Mouse (Mus musculus): ENCODE data around the gene Aip. TPM values are rescaled to one million over a fixed set of nuclear protein-coding genes. Genes with fewer than 3 reads are reported as not detected.
"Not testable (repeated sequence)": the region's sequence is repeated elsewhere in the genome, so short reads cannot be mapped to it uniquely, and the experiment has no call there.

Aip gene
- polyA plus RNA-seq, 1 experiment from 2014 or later = 35.8 TPM

- no peak overlapping the region for H3K9ac ChIP-seq
- H3K9me3 ChIP-seq (replicated peaks) = no peaks in the 10 kb centered on the region
- H3K4me2 ChIP-seq = no peak overlapping the region
- H3K27me3 ChIP-seq = peaks cover 19% of the 10 kb centered on the region; the same call in 1 of the 2 replicates
- H3K27ac ChIP-seq (replicated peaks) = no peak overlapping the region
- WGBS (ENCODE audit: insufficient replicate concordance) = 63% methylated on average over 16 of the region's 16 CpGs
- H3K4me1 ChIP-seq (replicated peaks) = peaks cover 43% of the 10 kb centered on the region
- ATAC-seq (ENCODE audit: insufficient read depth) = no peak
- H3K4me3 ChIP-seq (replicated peaks) = no peak overlapping the region
- H3K36me3 ChIP-seq (replicated peaks) = no peaks in the 10 kb centered on the region
Measured at GRCm38 (mm10) chr19:4144550-4145498, 19.2 kb upstream of the Aip start.

DNA sequence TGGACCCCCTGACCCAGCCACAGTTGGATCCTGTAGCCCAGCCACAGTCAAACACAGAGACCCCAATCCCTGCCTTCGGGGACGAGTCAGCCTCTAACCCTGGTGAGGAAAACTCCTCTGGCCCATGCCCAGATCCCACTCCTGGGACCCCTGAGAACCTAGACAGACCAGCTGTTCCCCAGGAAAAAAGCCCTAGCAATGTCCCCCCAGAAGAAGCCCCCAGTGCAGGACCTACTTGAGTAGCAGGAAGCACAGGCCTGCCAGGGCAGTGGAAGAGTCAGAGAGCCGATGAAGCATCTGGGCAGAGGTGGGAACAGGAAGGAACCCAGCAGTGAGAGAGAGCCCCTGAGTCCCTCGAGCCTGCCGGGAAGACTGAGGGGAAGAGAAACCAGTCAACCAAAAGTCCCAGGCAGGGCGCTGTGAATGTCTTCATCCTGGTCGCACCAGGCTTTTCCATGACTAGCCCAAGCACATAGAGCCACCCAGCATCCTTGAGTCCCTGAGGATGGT is 18.2 kb upstream of the Aip start, which contains the start of gene Cabp4:
TSS of gene Cabp4 (minus strand) at position 275 of the 510 bp plus-strand sequence.
- Histone ChIP-seq H3K4me1 (replicated peaks) (peaks cover 38% of the 10 kb centered on the region), H3K9ac (no peak within 1 kb of the TSS), H3K4me2 (no peak within 1 kb of the TSS), H3K9me3 (replicated peaks) (no peaks in the 10 kb centered on the region), H3K27ac (replicated peaks) (no peak within 1 kb of the TSS; the same call in 1 of the 2 replicates), H3K36me3 (replicated peaks) (no peaks in the 10 kb centered on the region), H3K27me3 (peaks cover 25% of the 10 kb centered on the region), H3K4me3 (replicated peaks) (no peak within 1 kb of the TSS)
- 55% methylated on average over 7 of the region's 7 CpGs for WGBS (ENCODE audit: insufficient replicate concordance)
- no peak for ATAC-seq (ENCODE audit: insufficient read depth)

DNA sequence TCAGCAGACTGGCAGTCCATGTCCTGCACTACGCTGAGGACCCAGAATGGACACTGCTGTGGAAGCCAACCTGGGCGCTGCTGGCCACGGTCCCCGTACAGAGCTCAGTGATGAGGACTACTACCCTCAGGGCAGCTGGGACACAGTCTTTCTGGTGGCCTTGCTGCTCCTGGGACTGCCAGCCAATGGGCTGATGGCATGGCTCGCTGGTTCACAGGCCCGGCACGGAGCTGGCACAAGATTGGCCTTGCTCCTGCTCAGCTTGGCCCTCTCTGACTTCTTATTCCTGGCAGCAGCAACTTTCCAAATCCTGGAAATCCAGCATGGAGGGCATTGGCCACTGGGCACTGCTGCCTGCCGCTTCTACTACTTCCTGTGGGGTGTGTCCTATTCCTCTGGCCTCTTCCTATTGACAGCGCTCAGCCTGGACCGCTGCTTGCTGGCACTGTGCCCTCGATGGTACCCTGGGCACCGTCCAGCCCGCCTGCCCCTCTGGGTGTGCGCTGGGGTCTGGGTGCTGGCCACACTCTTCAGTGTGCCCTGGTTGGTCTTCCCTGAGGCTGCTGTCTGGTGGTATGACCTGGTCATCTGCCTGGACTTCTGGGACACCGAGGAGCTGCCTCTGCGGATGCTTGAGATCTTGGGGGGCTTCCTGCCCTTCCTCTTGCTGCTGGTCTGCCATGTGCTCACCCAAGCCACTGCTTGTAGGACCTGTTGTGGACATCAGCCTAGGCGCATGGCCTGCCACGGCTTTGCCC is 16.9 kb upstream of the Aip start:
- H3K4me2 ChIP-seq = no peak overlapping the region
- no peaks in the 10 kb centered on the region for H3K9me3 ChIP-seq (replicated peaks)
- H3K27me3 ChIP-seq = peaks cover 25% of the 10 kb centered on the region
- no peak for ATAC-seq (ENCODE audit: insufficient read depth)
- 80% methylated on average over 18 of the region's 18 CpGs for WGBS (ENCODE audit: insufficient replicate concordance)
- peaks cover 30% of the 10 kb centered on the region for H3K4me1 ChIP-seq (replicated peaks)
- H3K9ac ChIP-seq = no peak overlapping the region
- H3K27ac ChIP-seq (replicated peaks) = no peak overlapping the region
- no peaks in the 10 kb centered on the region for H3K36me3 ChIP-seq (replicated peaks)
- no peak overlapping the region for H3K4me3 ChIP-seq (replicated peaks)

- Histone ChIP-seq H3K9me3 (replicated peaks) (no peaks in the 10 kb centered on the region), H3K27me3 (peaks cover 35% of the 10 kb centered on the region), H3K4me3 (replicated peaks) (no peak overlapping the region), H3K4me1 (replicated peaks) (peaks cover 23% of the 10 kb centered on the region), H3K9ac (no peak overlapping the region), H3K4me2 (no peak overlapping the region), H3K27ac (replicated peaks) (no peak overlapping the region), H3K36me3 (replicated peaks) (no peaks in the 10 kb centered on the region)
- WGBS (ENCODE audit: insufficient replicate concordance) = 55% methylated on average over 6 of the region's 6 CpGs
- no peak for ATAC-seq (ENCODE audit: insufficient read depth)
Measured at GRCm38 (mm10) chr19:4140147-4140546, 14.5 kb upstream of the Aip start.

GRCm38 (mm10) chr19:4139446-4139845 is 13.8 kb upstream of the Aip start, which contains the start of gene Gpr152:
Gene Gpr152 (plus strand): TSS chr19:4139787.
- Histone ChIP-seq H3K9me3 (replicated peaks) (no peaks in the 10 kb centered on the region), H3K27me3 (peaks cover 35% of the 10 kb centered on the region), H3K4me3 (replicated peaks) (no peak within 1 kb of the TSS), H3K27ac (replicated peaks) (no peak within 1 kb of the TSS), H3K4me2 (no peak within 1 kb of the TSS), H3K4me1 (replicated peaks) (peaks cover 22% of the 10 kb centered on the region), H3K9ac (no peak within 1 kb of the TSS), H3K36me3 (replicated peaks) (no peaks in the 10 kb centered on the region)
- no peak for ATAC-seq (ENCODE audit: insufficient read depth)
- 63% methylated on average over 2 of the region's 2 CpGs for WGBS (ENCODE audit: insufficient replicate concordance)

GRCm38 (mm10) chr19:4137913-4138312 is 12.3 kb upstream of the Aip start:
- Histone ChIP-seq H3K36me3 (replicated peaks) (peaks cover 4% of the 10 kb centered on the region), H3K4me3 (replicated peaks) (no peak overlapping the region), H3K4me1 (replicated peaks) (peaks cover 17% of the 10 kb centered on the region), H3K9ac (no peak overlapping the region), H3K4me2 (no peak overlapping the region), H3K27me3 (peaks cover 35% of the 10 kb centered on the region), H3K27ac (replicated peaks) (no peak overlapping the region), H3K9me3 (replicated peaks) (no peaks in the 10 kb centered on the region)
- WGBS (ENCODE audit: insufficient replicate concordance) = 68% methylated on average over 5 of the region's 5 CpGs
- ATAC-seq (ENCODE audit: insufficient read depth) = no peak

- Histone ChIP-seq H3K4me1 (replicated peaks) (peaks cover 29% of the 10 kb centered on the region), H3K27ac (replicated peaks) (no peak overlapping the region), H3K4me3 (replicated peaks) (no peak overlapping the region), H3K9ac (no peak overlapping the region), H3K4me2 (no peak overlapping the region), H3K9me3 (replicated peaks) (no peaks in the 10 kb centered on the region), H3K36me3 (replicated peaks) (peaks cover 19% of the 10 kb centered on the region), H3K27me3 (peaks cover 29% of the 10 kb centered on the region)
- 68% methylated on average over 5 of the region's 5 CpGs for WGBS (ENCODE audit: insufficient replicate concordance)
- peak; percentile 50; the same call in 1 of the 2 replicates for ATAC-seq (ENCODE audit: insufficient read depth)
Measured at GRCm38 (mm10) chr19:4136463-4136862, 10.8 kb upstream of the Aip start.

DNA sequence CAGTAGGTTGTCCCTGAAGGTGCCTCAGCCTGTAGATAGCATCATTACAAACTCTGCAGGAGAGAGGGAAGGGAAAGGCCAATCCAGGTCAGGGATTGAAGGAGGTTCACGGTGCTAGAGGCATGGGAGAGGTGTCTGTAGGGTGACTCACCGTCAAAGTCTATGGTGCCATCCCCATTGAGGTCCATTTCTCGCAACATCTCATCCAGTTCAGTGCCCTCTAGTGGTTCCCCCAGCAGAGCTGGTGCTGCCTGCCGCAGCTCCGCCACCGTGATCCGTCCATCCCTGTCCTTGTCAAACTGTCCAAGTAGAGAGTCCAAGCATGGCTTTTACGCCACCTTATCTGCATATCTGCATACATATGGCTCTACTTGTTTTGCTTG is 10.3 kb upstream of the Aip start:
- 16% methylated on average over 8 of the region's 8 CpGs for WGBS (ENCODE audit: insufficient replicate concordance)
- ATAC-seq (ENCODE audit: insufficient read depth) = peak; percentile 53

GRCm38 (mm10) chr19:4135229-4135962 is 9.7 kb upstream of the Aip start:
- ATAC-seq (ENCODE audit: insufficient read depth) = not testable (repeated sequence)
- WGBS (ENCODE audit: insufficient replicate concordance) = 80% methylated on average over 6 of the region's 6 CpGs
- H3K4me2 ChIP-seq = peak overlapping the region; percentile 54; the same call in 1 of the 2 replicates

More for the DNA sequence above, 10.3 kb upstream of the Aip start:
- H3K9me3 ChIP-seq (replicated peaks); H3K9ac ChIP-seq; H3K4me3 ChIP-seq (replicated peaks); H3K27ac ChIP-seq (replicated peaks): not testable (repeated sequence)
- H3K27me3 ChIP-seq = peaks cover 24% of the 10 kb centered on the region
- peaks cover 24% of the 10 kb centered on the region for H3K36me3 ChIP-seq (replicated peaks)
- peaks cover 34% of the 10 kb centered on the region for H3K4me1 ChIP-seq (replicated peaks)
- peak overlapping the region; percentile 54 for H3K4me2 ChIP-seq

GRCm38 (mm10) chr19:4134354-4134753 is 8.7 kb upstream of the Aip start:
- Histone ChIP-seq H3K36me3 (replicated peaks) (peaks cover 35% of the 10 kb centered on the region), H3K27ac (replicated peaks) (no peak overlapping the region), H3K27me3 (peaks cover 15% of the 10 kb centered on the region), H3K9me3 (replicated peaks) (no peaks in the 10 kb centered on the region), H3K4me2 (no peak overlapping the region), H3K4me3 (replicated peaks) (no peak overlapping the region), H3K9ac (no peak overlapping the region), H3K4me1 (replicated peaks) (peaks cover 50% of the 10 kb centered on the region)
- WGBS (ENCODE audit: insufficient replicate concordance) = 85% methylated on average over 4 of the region's 4 CpGs
- no peak for ATAC-seq (ENCODE audit: insufficient read depth)

More at GRCm38 (mm10) chr19:4135229-4135962, 9.7 kb upstream of the Aip start:
- H3K27ac ChIP-seq (replicated peaks); H3K4me3 ChIP-seq (replicated peaks); H3K9me3 ChIP-seq (replicated peaks): not testable (repeated sequence)
- peaks cover 21% of the 10 kb centered on the region for H3K27me3 ChIP-seq
- H3K36me3 ChIP-seq (replicated peaks) = peaks cover 26% of the 10 kb centered on the region
- 0 out of 2 replicates have a peak overlapping the region, but pooled peaks have one; percentile 2 for H3K9ac ChIP-seq
- peaks cover 40% of the 10 kb centered on the region for H3K4me1 ChIP-seq (replicated peaks)

All from liver, embryonic 15.5 days (tissue).